Comparison of ENCODE assay signal across 8 mouse cellular contexts in genomic region chr6:103511972-103512565, GRCm38 (mm10). TPM values are rescaled to one million over a fixed set of nuclear protein-coding genes. Genes with fewer than 3 reads are reported as not detected.
A peak's percentile ranks its signal among the peaks of the same experiment; 100 is the strongest.
DNase-seq lines count a peak whose midpoint lies in the region; ATAC-seq and TF ChIP-seq lines count a peak whose summit lies in the region.

No protein-coding gene starts in this region.

- H3K27me3 ChIP-seq in heart, embryonic 10.5 days (ENCODE audit: insufficient read depth, poor library complexity, severe bottlenecking): peaks cover 67% of the 10 kb centered on the region
- H3K27me3 ChIP-seq in forebrain, embryonic 15.5 days: no peaks in the 10 kb centered on the region
- H3K27me3 ChIP-seq in kidney, embryonic 16.5 days (ENCODE audit: insufficient read depth, low read length): peaks cover 33% of the 10 kb centered on the region
- H3K27me3 ChIP-seq in limb, embryonic 14.5 days (ENCODE audit: control insufficient read depth, insufficient read depth, low read length): peaks cover 41% of the 10 kb centered on the region
- H3K27me3 ChIP-seq in neural tube, embryonic 14.5 days (ENCODE audit: control insufficient read depth, insufficient read depth, low read length): 0 out of 2 replicates have a peak, but pooled peaks cover 2% of the 10 kb centered on the region

- peak overlapping the region; percentile 77 for H3K9ac ChIP-seq in forebrain, embryonic 15.5 days (replicated peaks)
- 0 out of 2 replicates have a peak overlapping the region, but pooled peaks have one; percentile 15 for H3K9ac ChIP-seq in kidney, embryonic 16.5 days (replicated peaks; ENCODE audit: low read length)
- no peak overlapping the region for H3K9ac ChIP-seq in limb, embryonic 14.5 days (ENCODE audit: low read depth, low read length, severe bottlenecking)
- H3K9ac ChIP-seq in neural tube, embryonic 14.5 days (replicated peaks; ENCODE audit: low read depth, low read length): peak overlapping the region; percentile 93

- WGBS in heart, embryonic 10.5 days: 2% methylated on average over 29 of the region's 29 CpGs
- under 1% methylated on average over 29 of the region's 29 CpGs for WGBS in forebrain, embryonic 15.5 days
- under 1% methylated on average over 29 of the region's 29 CpGs for WGBS in kidney, embryonic 16.5 days
- WGBS in limb, embryonic 14.5 days: under 1% methylated on average over 29 of the region's 29 CpGs
- WGBS in neural tube, embryonic 14.5 days: 0% methylated on average over 29 of the region's 29 CpGs

- peak; percentile 76 for ATAC-seq in forebrain, embryonic 15.5 days (replicated peaks)
- ATAC-seq in kidney, embryonic 16.5 days (ENCODE audit: low FRiP score, low TSS enrichment): peak; percentile 81
- peak; percentile 53; the same call in 1 of the 2 replicates for ATAC-seq in limb, embryonic 14.5 days (ENCODE audit: low FRiP score, low read depth)
- peak; percentile 90 for ATAC-seq in neural tube, embryonic 14.5 days (ENCODE audit: low read depth)
- no peak for ATAC-seq in inflammation-experienced regulatory T-cells, adult 6 months

- TF ChIP-seq POLR2A in limb, embryonic 14.5 days (IDR thresholded peaks at IDR 0.05; ENCODE audit: borderline replicate concordance, extremely low read depth, insufficient read depth, insufficient read length): no peak

- H3K4me1 ChIP-seq in heart, embryonic 10.5 days: peaks cover 18% of the 10 kb centered on the region; the same call in 1 of the 2 replicates
- H3K4me1 ChIP-seq in forebrain, embryonic 15.5 days: peaks cover 49% of the 10 kb centered on the region
- H3K4me1 ChIP-seq in kidney, embryonic 16.5 days (ENCODE audit: insufficient read depth, low read length): peaks cover 16% of the 10 kb centered on the region
- H3K4me1 ChIP-seq in limb, embryonic 14.5 days (ENCODE audit: control insufficient read depth, insufficient read depth, low read length): peaks cover 13% of the 10 kb centered on the region; the same call in 1 of the 2 replicates
- H3K4me1 ChIP-seq in neural tube, embryonic 14.5 days (ENCODE audit: control insufficient read depth, insufficient read depth, low read length): peaks cover 13% of the 10 kb centered on the region; the same call in 1 of the 2 replicates

- H3K9me3 ChIP-seq in heart, embryonic 10.5 days: no peaks in the 10 kb centered on the region
- no peaks in the 10 kb centered on the region for H3K9me3 ChIP-seq in forebrain, embryonic 15.5 days
- H3K9me3 ChIP-seq in kidney, embryonic 16.5 days (ENCODE audit: low read length): no peaks in the 10 kb centered on the region
- no peaks in the 10 kb centered on the region for H3K9me3 ChIP-seq in limb, embryonic 14.5 days (ENCODE audit: control insufficient read depth, low read length)
- no peaks in the 10 kb centered on the region for H3K9me3 ChIP-seq in neural tube, embryonic 14.5 days (ENCODE audit: control insufficient read depth, low read length)

- no peaks in the 10 kb centered on the region for H3K36me3 ChIP-seq in heart, embryonic 10.5 days
- no peaks in the 10 kb centered on the region for H3K36me3 ChIP-seq in forebrain, embryonic 15.5 days
- H3K36me3 ChIP-seq in kidney, embryonic 16.5 days (ENCODE audit: insufficient read depth, low read length): no peaks in the 10 kb centered on the region
- H3K36me3 ChIP-seq in limb, embryonic 14.5 days (ENCODE audit: control insufficient read depth, insufficient read depth, low read length): no peaks in the 10 kb centered on the region
- H3K36me3 ChIP-seq in neural tube, embryonic 14.5 days (ENCODE audit: control insufficient read depth, insufficient read depth, low read length): no peaks in the 10 kb centered on the region

- intact Hi-C loops in heart, postnatal 14 days (cut with DNase I): no loop called here

- H3K4me3 ChIP-seq in heart, embryonic 10.5 days: peak overlapping the region; percentile 56
- H3K4me3 ChIP-seq in forebrain, embryonic 15.5 days: peak overlapping the region; percentile 59
- H3K4me3 ChIP-seq in kidney, embryonic 16.5 days (ENCODE audit: low read length): peak overlapping the region; percentile 42
- peak overlapping the region; percentile 36 for H3K4me3 ChIP-seq in limb, embryonic 14.5 days (replicated peaks; ENCODE audit: low read length)
- H3K4me3 ChIP-seq in neural tube, embryonic 14.5 days (ENCODE audit: low read depth, low read length): peak overlapping the region; percentile 68

- peak overlapping the region; percentile 76 for H3K4me2 ChIP-seq in forebrain, embryonic 15.5 days (replicated peaks)
- peak overlapping the region; percentile 71 for H3K4me2 ChIP-seq in kidney, embryonic 16.5 days (replicated peaks; ENCODE audit: low read depth, low read length)
- H3K4me2 ChIP-seq in limb, embryonic 14.5 days (replicated peaks; ENCODE audit: low read depth, low read length, severe bottlenecking): peak overlapping the region; percentile 54
- H3K4me2 ChIP-seq in neural tube, embryonic 14.5 days (ENCODE audit: low read depth, low read length): peak overlapping the region; percentile 70

- no peak for DNase-seq in heart, embryonic 10.5 days (ENCODE audit: low spot score)
- DNase-seq in heart, postnatal 14 days: no peak
- peak; percentile 93 for DNase-seq in cerebellum, adult 11-12 months
- peak; percentile 9 for DNase-seq in limb, embryonic 14.5 days (ENCODE audit: low spot score)

- no peak overlapping the region for H3K27ac ChIP-seq in heart, embryonic 10.5 days
- H3K27ac ChIP-seq in forebrain, embryonic 15.5 days (replicated peaks): peak overlapping the region; percentile 96
- no peak overlapping the region for H3K27ac ChIP-seq in kidney, embryonic 16.5 days (ENCODE audit: low read length)
- H3K27ac ChIP-seq in limb, embryonic 14.5 days (replicated peaks; ENCODE audit: low read depth, low read length): no peak overlapping the region
- peak overlapping the region; percentile 97 for H3K27ac ChIP-seq in neural tube, embryonic 14.5 days (ENCODE audit: low read depth, low read length)

RNA-seq across cellular contexts. Expression of gene Chl1, which starts 1.7 kb away (rescaled TPM):
- 0.04 and 0.15 TPM in 2 replicates for polyA plus RNA-seq in heart, embryonic 10.5 days (2016; fragmentation: Nextera tagmentation; extraction: Ambion mirVana)
- total RNA-seq in heart, postnatal 14 days (2021): 1 to 10 TPM in 1 of 2 experiments, under 1 TPM in 1; 0.54 to 1.2 TPM
- polyA plus RNA-seq in forebrain, embryonic 15.5 days (2015; fragmentation: Nextera tagmentation; extraction: Ambion mirVana): 95.5 and 96.9 TPM in 2 replicates
- polyA plus RNA-seq in kidney, embryonic 16.5 days (2015; fragmentation: Nextera tagmentation; extraction: Ambion mirVana): 0.22 and 0.32 TPM in 2 replicates
- polyA plus RNA-seq in limb, embryonic 14.5 days (2012; rRNA removed): 1.4 and 2.0 TPM in 2 replicates
- 3.1 and 4.9 TPM in 2 replicates for polyA plus RNA-seq in limb, embryonic 14.5 days (2014; fragmentation: Nextera tagmentation; extraction: Ambion mirVana)
- polyA plus RNA-seq in neural tube, embryonic 14.5 days (2014; fragmentation: Nextera tagmentation; extraction: Ambion mirVana): 93.7 and 130 TPM in 2 replicates
- polyA plus RNA-seq in inflammation-experienced regulatory T-cells, adult 6 months (2017; shearing (Covaris generic)): under 1 TPM in 1 of 3 experiments, not detected in 2; 0.30 TPM

Comparison
In these comparisons a context has a peak if more than half of its experiments do, and no peak if none do; other contexts are left out.
1. DNase-seq: peak in cerebellum, adult 11-12 months (single experiment) and limb, embryonic 14.5 days (single experiment); none in heart, embryonic 10.5 days (single experiment) and heart, postnatal 14 days (0 of 2).
2. H3K27ac ChIP-seq: peak in forebrain, embryonic 15.5 days (single experiment) and neural tube, embryonic 14.5 days (single experiment); none in heart, embryonic 10.5 days (single experiment), kidney, embryonic 16.5 days (single experiment) and limb, embryonic 14.5 days (single experiment).
3. RNA of gene Chl1, which starts 1.7 kb away (polyA plus RNA-seq): 93.7 to 130 TPM in neural tube, embryonic 14.5 days and 95.5 to 96.9 TPM in forebrain, embryonic 15.5 days; 1.4 to 4.9 TPM in limb, embryonic 14.5 days, 0.22 to 0.32 TPM in kidney, embryonic 16.5 days, 0.04 to 0.15 TPM in heart, embryonic 10.5 days and 0.30 TPM in inflammation-experienced regulatory T-cells, adult 6 months; every median in the first group is over 10 times any median in the second.
4. Peak in every context shown above with its lines, with median percentiles within 50 percentile points of each other: H3K4me3 ChIP-seq and H3K4me2 ChIP-seq.